Mouse (Mus musculus) liver, embryonic 14.5 days (tissue): Measurements from ENCODE around the gene Gm49368. TPM values are rescaled to one million over a fixed set of nuclear protein-coding genes. Genes with fewer than 3 reads are reported as not detected.

Experiments used
- ATAC-seq: fragments of 200-750 bp; cut with Nextera tagmentation; 2 replicates; pipeline ENCODE4 v1.8.0; 2017; ENCODE audit warnings: moderate number of reproducible peaks, mild to moderate bottlenecking, moderate library complexity; ENCODE audit not compliant: insufficient read depth
- DNase-seq, 3 experiments: peaks; one replicate each; pipeline ENCODE4 v3.0.0-alpha.2; 2012 to 2013; ENCODE audit warnings: low read depth in 3 of 3, low spot score in 3 of 3
- H3K27ac ChIP-seq: fragments of 300-500 bp; sonication (generic); 2 replicates; pipeline ENCODE4 v1.5.1; 2014; ENCODE audit warnings: moderate library complexity, mild to moderate bottlenecking, control low read depth, inconsistent platforms
- H3K27me3 ChIP-seq: fragments of 300-500 bp; sonication (generic); 2 replicates; pipeline ENCODE4 v1.6.1; 2014; ENCODE audit warnings: mild to moderate bottlenecking, low read length, moderate library complexity; ENCODE audit not compliant: control insufficient read depth, insufficient read depth
- H3K36me3 ChIP-seq: fragments of 300-500 bp; sonication (generic); replicated peaks from 2 replicates; pipeline ENCODE4 v1.6.1; 2014; ENCODE audit warnings: low read depth; ENCODE audit not compliant: control insufficient read depth, insufficient read depth
- H3K4me1 ChIP-seq, 2 experiments: fragments of 200-500 bp in 1 of 2; fragments of 300-500 bp in 1 of 2; sonication (generic) in 1 of 2; replicated peaks; 2 replicates each; pipeline ENCODE4 v1.6.1; 2012 to 2014; ENCODE audit warnings: antibody characterized with exemption in 1 of 2, inconsistent platforms in 1 of 2, low read length in 1 of 2; ENCODE audit not compliant: control insufficient read depth in 2 of 2, insufficient read depth in 2 of 2
- H3K4me2 ChIP-seq: fragments of 300-500 bp; sonication (generic); 2 replicates; pipeline ENCODE4 v1.6.1; 2014; ENCODE audit warnings: low read depth, mild to moderate bottlenecking, control low read depth, moderate library complexity
- H3K4me3 ChIP-seq, 2 experiments: fragments of 200-500 bp in 1 of 2; fragments of 300-500 bp in 1 of 2; sonication (generic) in 1 of 2; 2 replicates each; pipeline ENCODE4 v1.5.1; 2012 to 2014; ENCODE audit warnings: low read depth in 2 of 2, low read length in 2 of 2, mild to moderate bottlenecking in 2 of 2, control low read depth in 1 of 2, inconsistent platforms in 1 of 2, moderate library complexity in 1 of 2; ENCODE audit not compliant: insufficient read depth in 1 of 2
- H3K9ac ChIP-seq: fragments of 300-500 bp; sonication (generic); replicated peaks from 2 replicates; pipeline ENCODE4 v1.6.1; 2014; ENCODE audit warnings: mild to moderate bottlenecking, control low read depth, moderate library complexity
- H3K9me3 ChIP-seq: fragments of 300-500 bp; sonication (generic); 2 replicates; pipeline ENCODE4 v1.6.1; 2016; ENCODE audit warnings: low read length, mixed read lengths; ENCODE audit not compliant: control insufficient read depth
- CTCF ChIP-seq: IDR thresholded peaks from 2 replicates; pipeline ENCODE4 v1.5.1; 2016; ENCODE audit warnings: antibody characterized with exemption, low read depth, control low read depth
- EP300 ChIP-seq: IDR thresholded peaks from 2 replicates; pipeline ENCODE4 v1.6.1; 2016; ENCODE audit warnings: antibody characterized with exemption, low read depth
- WGBS: fragments of 180-500 bp; shearing (Covaris S2); extraction: QIAGEN DNeasy Blood & Tissue Kit; methylation state at CpG from one replicate; pipeline ENCODE4 v1.1.7; 2014; ENCODE audit not compliant: insufficient replicate concordance; 5-methylcytosine and 5-hydroxymethylcytosine counted together
- polyA plus RNA-seq, 2 experiments: library from polyadenylated mRNA; depleted of rRNA in 1 of 2; stranded (reverse) in 1 of 2; unstranded in 1 of 2; fragments of >200 nt; fragmentation: Nextera tagmentation in 1 of 2; extraction: Ambion mirVana in 1 of 2; gene quantifications; 2 replicates each; pipeline versions ENCODE4 v1.2.1 to v1.2.3; 2012 to 2014

The Gm49368 gene
- polyA plus RNA-seq, 2 experiments: 0.03 TPM; not detected in 1

DNA sequence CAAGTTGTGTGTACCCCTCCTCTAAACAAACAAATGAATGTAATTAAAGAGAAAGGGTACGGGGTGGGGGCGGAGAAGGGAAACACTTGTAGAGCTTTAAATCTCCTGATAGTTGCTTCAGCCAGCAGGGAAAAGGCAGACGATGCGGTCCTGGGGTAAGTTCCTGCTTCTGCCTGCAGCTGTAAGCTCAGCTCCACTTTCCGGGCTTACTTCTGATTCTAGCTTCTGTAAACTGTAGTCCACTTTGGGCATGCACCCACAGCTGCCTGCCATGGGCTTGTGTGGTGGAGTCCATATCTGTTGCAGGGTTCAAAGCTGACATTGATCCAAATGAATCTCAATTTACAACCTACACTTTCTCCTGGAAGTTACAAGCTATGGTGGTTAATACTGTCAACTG lies 9.4 kb upstream of the Gm49368 start:
- peaks cover 0 to 16% of the 10 kb centered on the region in 2 experiments; a peak in 2 of 4 replicates for H3K4me1 ChIP-seq
- no peak overlapping the region for H3K9ac ChIP-seq
- WGBS: 33% methylated on average over 5 of the region's 5 CpGs
- DNase-seq (no peak), ATAC-seq (no peak)
- H3K4me2 ChIP-seq: no peak overlapping the region
- no peaks in the 10 kb centered on the region for H3K36me3 ChIP-seq
- no peak overlapping the region for H3K27ac ChIP-seq
- TF ChIP-seq CTCF (no peak), EP300 (no peak)
- H3K9me3 ChIP-seq: no peaks in the 10 kb centered on the region
- H3K27me3 ChIP-seq: no peaks in the 10 kb centered on the region
- no peak overlapping the region for H3K4me3 ChIP-seq

DNA sequence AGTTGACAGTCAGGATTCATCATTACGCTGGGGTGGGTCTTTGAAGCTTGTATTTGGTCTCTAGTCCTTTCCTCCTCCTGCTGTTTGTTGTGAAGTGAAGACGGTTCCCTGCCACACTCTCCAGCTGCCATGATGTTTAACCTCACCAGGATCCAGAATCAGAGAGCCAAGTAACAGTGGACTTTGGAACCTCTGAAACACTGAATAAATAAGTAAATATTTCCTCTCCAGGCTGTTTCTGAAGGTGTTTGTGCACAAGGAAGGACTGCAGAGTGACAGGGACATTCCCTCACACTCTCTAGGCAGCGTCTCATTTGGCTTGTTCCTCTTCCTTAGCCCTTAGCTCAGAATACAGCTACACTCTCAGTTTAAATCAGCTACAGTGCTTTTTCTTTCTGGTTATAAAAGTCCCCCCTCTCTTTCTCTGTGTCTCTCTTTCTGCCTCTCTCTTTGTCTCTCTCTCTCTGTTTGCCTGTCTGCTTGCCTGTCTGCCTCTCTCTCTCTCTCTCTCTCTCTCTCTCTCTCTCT lies 5.5 kb upstream of the Gm49368 start:
- Histone ChIP-seq H3K4me2 (no peak overlapping the region), H3K9ac (no peak overlapping the region), H3K27me3 (no peaks in the 10 kb centered on the region), H3K36me3 (no peaks in the 10 kb centered on the region), H3K9me3 (no peaks in the 10 kb centered on the region), H3K4me3 (no peak overlapping the region), H3K4me1 (peaks cover 0 to 5% of the 10 kb centered on the region in 2 experiments; a peak in 1 of 4 replicates), H3K27ac (no peak overlapping the region)
- WGBS: 38% methylated on average over 3 of the region's 3 CpGs
- TF ChIP-seq CTCF (no peak), EP300 (no peak)
- ATAC-seq (no peak), DNase-seq (no peak)

DNA sequence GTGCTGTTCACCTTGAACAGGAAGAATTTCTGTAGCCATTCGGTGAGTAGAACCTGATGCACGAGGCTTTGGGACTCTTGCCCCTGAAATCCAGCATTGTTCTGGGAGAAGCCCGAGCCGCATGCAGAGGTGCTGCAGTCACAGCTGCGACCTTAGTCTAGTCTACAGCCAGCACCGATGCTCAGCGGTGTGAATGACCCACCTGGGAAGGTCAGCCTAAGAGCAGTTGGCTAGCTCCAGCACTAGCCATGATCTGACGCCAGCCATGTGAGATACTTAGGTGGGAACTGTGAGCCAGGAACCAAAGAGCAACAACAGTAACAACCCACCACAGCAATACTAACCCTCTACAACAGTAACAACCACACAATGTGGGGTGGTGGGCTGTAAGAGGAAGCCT lies 4.6 kb upstream of the Gm49368 start:
- TF ChIP-seq CTCF: no peak
- TF ChIP-seq EP300: no peak
- Histone ChIP-seq H3K27me3 (no peaks in the 10 kb centered on the region), H3K27ac (no peak overlapping the region), H3K9ac (no peak overlapping the region), H3K4me1 (peaks cover 0 to 5% of the 10 kb centered on the region in 2 experiments; a peak in 1 of 4 replicates), H3K4me2 (no peak overlapping the region), H3K36me3 (no peaks in the 10 kb centered on the region), H3K9me3 (no peaks in the 10 kb centered on the region), H3K4me3 (no peak overlapping the region)
- WGBS: 62% methylated on average over 8 of the region's 8 CpGs
- no peak for ATAC-seq
- DNase-seq: no peak

DNA sequence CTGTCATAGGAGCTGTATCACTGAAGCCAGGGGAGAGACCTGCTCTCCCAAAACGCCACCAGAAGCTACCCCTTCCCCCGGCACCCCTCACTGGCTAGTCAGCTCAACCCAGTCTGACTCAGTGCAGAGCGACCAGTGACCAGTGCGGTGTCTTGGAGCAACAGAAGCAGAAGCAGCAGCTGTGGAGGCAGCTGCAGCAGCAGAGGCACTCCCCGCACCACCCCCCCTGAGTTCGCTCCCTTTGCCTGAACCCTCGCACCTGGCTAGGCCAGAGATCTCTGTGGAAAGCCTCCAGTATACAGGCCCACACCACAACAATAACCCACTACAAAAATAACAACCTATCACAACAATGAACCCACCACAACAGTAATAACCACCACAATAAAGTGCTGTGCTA lies 3.9 kb upstream of the Gm49368 start:
- no peak overlapping the region for H3K4me3 ChIP-seq
- ATAC-seq (no peak), DNase-seq (no peak)

DNA sequence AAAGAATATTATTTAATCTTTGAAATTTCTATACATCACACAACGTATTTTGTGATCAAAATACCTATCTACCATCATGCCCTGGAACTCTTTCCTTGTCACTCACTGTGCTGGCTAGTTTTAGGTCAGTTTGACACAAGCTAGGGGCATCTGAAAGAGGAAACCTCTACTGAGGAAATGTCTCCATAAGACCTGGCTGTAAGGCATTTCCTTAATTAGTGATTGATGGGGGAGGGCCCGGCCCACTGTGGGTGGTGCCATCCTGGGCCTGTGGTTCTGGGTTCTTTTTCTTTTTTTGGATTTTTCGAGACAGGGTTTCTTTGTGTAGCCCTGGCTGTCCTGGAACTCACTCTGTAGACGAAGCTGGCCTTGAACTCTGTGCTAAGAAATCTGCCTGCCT lies 3.4 kb upstream of the Gm49368 start:
- Histone ChIP-seq H3K9me3 (no peaks in the 10 kb centered on the region), H3K9ac (no peak overlapping the region), H3K27ac (no peak overlapping the region), H3K36me3 (no peaks in the 10 kb centered on the region), H3K4me2 (no peak overlapping the region), H3K27me3 (no peaks in the 10 kb centered on the region), H3K4me3 (no peak overlapping the region), H3K4me1 (peaks cover 0 to 5% of the 10 kb centered on the region in 2 experiments; a peak in 1 of 4 replicates)
- ATAC-seq (no peak), DNase-seq (no peak)
- 33% methylated on average over 4 of the region's 4 CpGs for WGBS
- no peak for TF ChIP-seq CTCF
- TF ChIP-seq EP300: no peak

More for the DNA sequence above, 3.9 kb upstream of the Gm49368 start:
- Histone ChIP-seq H3K27ac (no peak overlapping the region), H3K4me1 (peaks cover 0 to 5% of the 10 kb centered on the region in 2 experiments; a peak in 1 of 4 replicates), H3K9me3 (no peaks in the 10 kb centered on the region), H3K9ac (no peak overlapping the region), H3K4me2 (no peak overlapping the region), H3K27me3 (no peaks in the 10 kb centered on the region), H3K36me3 (no peaks in the 10 kb centered on the region)
- 26% methylated on average over 7 of the region's 7 CpGs for WGBS
- TF ChIP-seq CTCF: no peak
- no peak for TF ChIP-seq EP300
